ENCODE assay signal across 8 mouse cellular contexts in the genomic region with DNA sequence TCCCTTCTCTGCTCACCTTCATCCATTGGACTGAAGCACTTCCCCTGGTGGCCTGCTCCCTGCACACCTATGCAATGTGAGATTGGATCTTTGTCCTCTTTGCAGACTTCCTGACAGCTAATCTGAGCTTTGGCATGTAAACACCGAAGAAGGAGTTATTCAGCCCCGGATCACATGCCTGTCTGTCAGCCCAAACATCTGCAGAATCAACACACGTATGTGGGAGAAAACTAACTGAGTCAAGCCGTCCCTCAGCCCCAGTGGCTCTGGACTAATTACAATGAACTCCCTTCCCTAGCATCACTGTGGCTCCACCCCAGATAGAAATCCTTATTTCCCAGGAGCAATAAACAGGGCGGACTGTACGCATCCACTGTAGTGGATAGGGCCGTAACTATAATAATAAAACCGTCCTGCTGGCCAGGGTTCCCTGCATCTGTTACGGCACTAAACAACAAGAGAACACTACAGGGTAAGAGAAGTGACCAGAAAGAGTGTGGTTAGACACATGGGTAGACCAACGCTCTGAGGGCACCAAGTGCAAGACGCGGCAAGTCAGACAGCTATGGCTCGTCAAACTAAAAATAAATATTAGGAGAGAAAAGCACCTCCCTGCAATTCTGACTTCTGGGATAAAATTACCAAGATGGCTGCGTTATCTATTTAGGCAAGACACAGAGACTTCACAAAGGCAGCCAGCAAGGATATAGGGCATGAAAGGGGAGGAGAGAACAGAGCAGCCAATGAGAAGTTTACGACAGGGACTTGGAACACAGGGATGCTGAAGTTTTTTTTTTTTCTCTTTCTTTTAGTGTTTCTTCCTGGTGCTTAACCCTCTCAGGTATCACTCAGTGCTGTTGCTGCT. TPM values are rescaled to one million over a fixed set of nuclear protein-coding genes. Genes with fewer than 3 reads are reported as not detected.
DNase-seq lines count a peak whose midpoint lies in the region; ATAC-seq and TF ChIP-seq lines count a peak whose summit lies in the region.

No protein-coding gene starts in this region.

- H3K9me3 ChIP-seq in intestine, postnatal 0 days (ENCODE audit: control insufficient read depth): no peaks in the 10 kb centered on the region

- H3K27me3 ChIP-seq in intestine, postnatal 0 days (replicated peaks; ENCODE audit: control insufficient read depth, insufficient read depth, low read length): peaks cover 12% of the 10 kb centered on the region; the same call in 1 of the 2 replicates
- no peaks in the 10 kb centered on the region for H3K27me3 ChIP-seq in cerebellum, adult 2 months (ENCODE audit: control insufficient read depth, insufficient read depth, low read length)

- intact Hi-C loops in gastrocnemius, adult 2 months (cut with DNase I): loop anchor here (5.0 kb wide), 2 partner anchors 115 to 220 kb away; no protein-coding TSS in a partner anchor

- peak overlapping the region; percentile 97 for H3K4me2 ChIP-seq in intestine, postnatal 0 days (replicated peaks; ENCODE audit: low read depth)

- no peak for ATAC-seq in intestine, postnatal 0 days
- ATAC-seq in frontal cortex, adult (ENCODE audit: low TSS enrichment): no peak
- no peak for ATAC-seq in monocyte, adult 5-6 weeks (replicated peaks; ENCODE audit: insufficient number of reproducible peaks, low FRiP score, low TSS enrichment, poor library complexity, severe bottlenecking)

- no peaks in the 10 kb centered on the region for H3K4me1 ChIP-seq in intestine, postnatal 0 days (replicated peaks; ENCODE audit: control insufficient read depth, insufficient read depth, low read length)
- peaks cover 3% of the 10 kb centered on the region; the same call in 1 of the 2 replicates for H3K4me1 ChIP-seq in cerebellum, adult 2 months (ENCODE audit: control insufficient read depth, insufficient read depth, low read length)

- 8% methylated on average over 15 of the region's 15 CpGs for WGBS in intestine, postnatal 0 days
- 25% methylated on average over 15 of the region's 15 CpGs for WGBS in cerebellum, adult 2 months

- no peaks in the 10 kb centered on the region for H3K36me3 ChIP-seq in intestine, postnatal 0 days (ENCODE audit: control insufficient read depth, insufficient read depth)

- no peak for TF ChIP-seq CTCF in layer of hippocampus, adult 2 months (conservative IDR thresholded peaks at IDR 0.05)
- TF ChIP-seq CTCF in gastrocnemius, adult 2 months (IDR thresholded peaks at IDR 0.05): no peak
- no peak for TF ChIP-seq CTCF in intestine, postnatal 0 days (IDR thresholded peaks at IDR 0.05; ENCODE audit: low read depth)
- no peak for TF ChIP-seq CTCF in cerebellum, adult 2 months (IDR thresholded peaks at IDR 0.05; ENCODE audit: borderline replicate concordance, insufficient read depth, low read depth, low read length)

- no peak for TF ChIP-seq POLR2A in cerebellum, adult 2 months (IDR thresholded peaks at IDR 0.05; ENCODE audit: borderline replicate concordance, insufficient read depth, low read length)

- peak overlapping the region; percentile 69 for H3K4me3 ChIP-seq in layer of hippocampus, adult 2 months
- peak overlapping the region; percentile 93 for H3K4me3 ChIP-seq in gastrocnemius, adult 2 months
- peak overlapping the region; percentile 16 for H3K4me3 ChIP-seq in intestine, postnatal 0 days (ENCODE audit: low read depth, low read length)
- H3K4me3 ChIP-seq in cerebellum, adult 2 months (replicated peaks; ENCODE audit: insufficient read depth, low read depth, low read length): no peak overlapping the region

- no peak for DNase-seq in layer of hippocampus, adult 2 months (ENCODE audit: low spot score in 2 of 2)
- DNase-seq in layer of hippocampus, adult 9-10 months (ENCODE audit: low spot score): no peak
- peak; percentile 46 for DNase-seq in gastrocnemius, adult 2 months
- peak; percentile 74 for DNase-seq in retina, embryonic 14.5 days (ENCODE audit: low spot score)
- no peak for DNase-seq in cerebellum, adult 2 months

- peak overlapping the region; percentile 81 for H3K27ac ChIP-seq in layer of hippocampus, adult 2 months
- peak overlapping the region; percentile 91 for H3K27ac ChIP-seq in gastrocnemius, adult 2 months
- H3K27ac ChIP-seq in intestine, postnatal 0 days (ENCODE audit: low read depth, low read length): no peak overlapping the region
- H3K27ac ChIP-seq in cerebellum, adult 2 months (ENCODE audit: insufficient read depth, low read length): no peak overlapping the region

- H3K9ac ChIP-seq in intestine, postnatal 0 days (ENCODE audit: low read depth, low read length): no peak overlapping the region

RNA-seq across cellular contexts. Expression of a gene that starts 3.2 kb away (rescaled TPM):
- total RNA-seq in layer of hippocampus, adult 2 months (2021): 10 to 100 TPM; 27.0 to 35.4 TPM
- total RNA-seq in gastrocnemius, adult 2 months (2021): 10 to 100 TPM in 1 of 2 experiments, 1 to 10 TPM in 1; 6.5 to 14.1 TPM
- 7.1 and 7.7 TPM in 2 replicates for polyA plus RNA-seq in intestine, postnatal 0 days (2015; fragmentation: Nextera tagmentation; extraction: Ambion mirVana)
- polyA plus RNA-seq in cerebellum, adult 2 months (2012; rRNA removed): 3.8 and 4.0 TPM in 2 replicates
- total RNA-seq in monocyte, adult 5-6 weeks (2017): 0.21 to 0.68 TPM (median 0.29 TPM) in 3 replicates

RNA-seq across cellular contexts. Expression of a gene that starts 46.5 kb away (rescaled TPM):
- total RNA-seq in layer of hippocampus, adult 2 months (2021): 10 to 100 TPM; 14.6 to 15.2 TPM
- 10 to 100 TPM; 12.1 to 13.7 TPM for total RNA-seq in gastrocnemius, adult 2 months (2021)
- polyA plus RNA-seq in intestine, postnatal 0 days (2015; fragmentation: Nextera tagmentation; extraction: Ambion mirVana): 21.9 and 23.0 TPM in 2 replicates
- polyA plus RNA-seq in cerebellum, adult 2 months (2012; rRNA removed): 10.7 and 12.2 TPM in 2 replicates
- 30.3 to 33.2 TPM (median 31.4 TPM) in 3 replicates for total RNA-seq in monocyte, adult 5-6 weeks (2017)

Comparison
In these comparisons a context has a peak if more than half of its experiments do, and no peak if none do; other contexts are left out.
1. DNase-seq: peak in gastrocnemius, adult 2 months (single experiment) and retina, embryonic 14.5 days (single experiment); none in layer of hippocampus, adult 2 months (0 of 2), layer of hippocampus, adult 9-10 months (single experiment) and cerebellum, adult 2 months (0 of 2).
2. H3K27ac ChIP-seq: peak in layer of hippocampus, adult 2 months (single experiment) and gastrocnemius, adult 2 months (single experiment); none in intestine, postnatal 0 days (single experiment) and cerebellum, adult 2 months (single experiment).